Mouse (Mus musculus) liver, embryonic 14.5 days (tissue): ENCODE measurements around the gene Rsad2. TPM values are rescaled to one million over a fixed set of nuclear protein-coding genes. Genes with fewer than 3 reads are reported as not detected.

Source experiments
- ATAC-seq: fragments of 200-750 bp; cut with Nextera tagmentation; 2 replicates; pipeline ENCODE4 v1.8.0; 2017; ENCODE audit warnings: moderate number of reproducible peaks, mild to moderate bottlenecking, moderate library complexity; ENCODE audit not compliant: insufficient read depth
- DNase-seq, 3 experiments: peaks; one replicate each; pipeline ENCODE4 v3.0.0-alpha.2; 2012 to 2013; ENCODE audit warnings: low read depth in 3 of 3, low spot score in 3 of 3
- H3K27ac ChIP-seq: fragments of 300-500 bp; sonication (generic); 2 replicates; pipeline ENCODE4 v1.5.1; 2014; ENCODE audit warnings: moderate library complexity, mild to moderate bottlenecking, control low read depth, inconsistent platforms
- H3K27me3 ChIP-seq: fragments of 300-500 bp; sonication (generic); 2 replicates; pipeline ENCODE4 v1.6.1; 2014; ENCODE audit warnings: mild to moderate bottlenecking, low read length, moderate library complexity; ENCODE audit not compliant: control insufficient read depth, insufficient read depth
- H3K36me3 ChIP-seq: fragments of 300-500 bp; sonication (generic); replicated peaks from 2 replicates; pipeline ENCODE4 v1.6.1; 2014; ENCODE audit warnings: low read depth; ENCODE audit not compliant: control insufficient read depth, insufficient read depth
- H3K4me1 ChIP-seq, 2 experiments: fragments of 200-500 bp in 1 of 2; fragments of 300-500 bp in 1 of 2; sonication (generic) in 1 of 2; replicated peaks; 2 replicates each; pipeline ENCODE4 v1.6.1; 2012 to 2014; ENCODE audit warnings: antibody characterized with exemption in 1 of 2, inconsistent platforms in 1 of 2, low read length in 1 of 2; ENCODE audit not compliant: control insufficient read depth in 2 of 2, insufficient read depth in 2 of 2
- H3K4me2 ChIP-seq: fragments of 300-500 bp; sonication (generic); 2 replicates; pipeline ENCODE4 v1.6.1; 2014; ENCODE audit warnings: low read depth, mild to moderate bottlenecking, control low read depth, moderate library complexity
- H3K4me3 ChIP-seq, 2 experiments: fragments of 200-500 bp in 1 of 2; fragments of 300-500 bp in 1 of 2; sonication (generic) in 1 of 2; 2 replicates each; pipeline ENCODE4 v1.5.1; 2012 to 2014; ENCODE audit warnings: low read depth in 2 of 2, low read length in 2 of 2, mild to moderate bottlenecking in 2 of 2, control low read depth in 1 of 2, inconsistent platforms in 1 of 2, moderate library complexity in 1 of 2; ENCODE audit not compliant: insufficient read depth in 1 of 2
- H3K9ac ChIP-seq: fragments of 300-500 bp; sonication (generic); replicated peaks from 2 replicates; pipeline ENCODE4 v1.6.1; 2014; ENCODE audit warnings: mild to moderate bottlenecking, control low read depth, moderate library complexity
- H3K9me3 ChIP-seq: fragments of 300-500 bp; sonication (generic); 2 replicates; pipeline ENCODE4 v1.6.1; 2016; ENCODE audit warnings: low read length, mixed read lengths; ENCODE audit not compliant: control insufficient read depth
- CTCF ChIP-seq: IDR thresholded peaks from 2 replicates; pipeline ENCODE4 v1.5.1; 2016; ENCODE audit warnings: antibody characterized with exemption, low read depth, control low read depth
- EP300 ChIP-seq: IDR thresholded peaks from 2 replicates; pipeline ENCODE4 v1.6.1; 2016; ENCODE audit warnings: antibody characterized with exemption, low read depth
- WGBS: fragments of 180-500 bp; shearing (Covaris S2); extraction: QIAGEN DNeasy Blood & Tissue Kit; methylation state at CpG from one replicate; pipeline ENCODE4 v1.1.7; 2014; ENCODE audit not compliant: insufficient replicate concordance; 5-methylcytosine and 5-hydroxymethylcytosine counted together
- polyA plus RNA-seq, 2 experiments: library from polyadenylated mRNA; depleted of rRNA in 1 of 2; stranded (reverse) in 1 of 2; unstranded in 1 of 2; fragments of >200 nt; fragmentation: Nextera tagmentation in 1 of 2; extraction: Ambion mirVana in 1 of 2; gene quantifications; 2 replicates each; pipeline versions ENCODE4 v1.2.1 to v1.2.3; 2012 to 2014

Rsad2 gene
- polyA plus RNA-seq, 2 experiments, result 0.93 to 2.7 TPM

DNA sequence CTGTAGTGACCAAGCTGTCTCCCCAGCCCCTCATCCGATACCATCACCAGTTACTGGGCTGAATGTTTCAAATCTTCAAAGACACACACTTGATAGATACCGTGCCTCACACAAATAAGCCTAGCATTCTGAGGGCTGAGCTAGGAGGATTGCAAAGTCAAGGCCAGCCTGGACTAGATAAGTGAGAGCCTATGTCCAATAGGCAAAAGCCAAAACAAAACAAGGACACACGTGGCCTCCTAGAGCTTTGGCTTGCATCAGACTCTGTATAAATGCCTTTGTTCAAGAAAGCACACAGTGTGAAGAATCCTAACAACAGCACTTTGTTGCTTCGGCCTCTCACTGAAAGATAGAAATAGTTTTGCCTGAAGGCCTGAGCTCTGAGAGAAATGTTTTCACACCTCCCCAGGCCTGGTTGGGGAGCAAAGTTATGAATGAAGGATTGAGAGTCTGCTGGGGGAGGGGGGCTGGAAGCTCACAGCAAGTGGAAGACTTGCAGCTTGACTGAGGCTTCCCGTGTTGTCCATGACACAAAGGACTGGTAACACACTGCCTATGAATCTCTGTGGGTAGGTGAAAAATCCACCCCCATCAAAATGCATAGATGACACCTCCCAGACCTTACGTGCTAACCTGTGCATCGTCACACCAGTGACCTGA, 39.5 kb downstream of the Rsad2 start:
- no peaks in the 10 kb centered on the region for H3K4me1 ChIP-seq
- no peak for ATAC-seq
- H3K27ac ChIP-seq, result no peak overlapping the region
- TF ChIP-seq EP300 (no peak), CTCF (no peak)
- no peaks in the 10 kb centered on the region for H3K9me3 ChIP-seq
- H3K4me2 ChIP-seq, result no peak overlapping the region
- no peaks in the 10 kb centered on the region for H3K36me3 ChIP-seq
- H3K4me3 ChIP-seq, result no peak overlapping the region
- 59% methylated on average over 7 of the region's 7 CpGs for WGBS
- no peak for DNase-seq
- H3K9ac ChIP-seq, result no peak overlapping the region
- peaks cover 15% of the 10 kb centered on the region for H3K27me3 ChIP-seq

GRCm38 (mm10) chr12:26415104-26415771, 41.0 kb downstream of the Rsad2 start, which contains the start of gene Rnf144a:
Gene Rnf144a, minus strand, starts transcription at chr12:26415254.
- no peaks in the 10 kb centered on the region for H3K4me1 ChIP-seq
- peak within 1 kb of the TSS; percentile 55 to 63 for H3K4me3 ChIP-seq
- H3K27me3 ChIP-seq, result peaks cover 15% of the 10 kb centered on the region
- TF ChIP-seq CTCF (peak; percentile 82), EP300 (no peak)
- ATAC-seq, result peak; percentile 74; the same call in 1 of the 2 replicates
- 1% methylated on average over 45 of the region's 45 CpGs for WGBS
- H3K27ac ChIP-seq, result no peak within 1 kb of the TSS
- no peaks in the 10 kb centered on the region for H3K36me3 ChIP-seq
- peak; percentile 35 to 47 (median 47) for DNase-seq
- no peaks in the 10 kb centered on the region for H3K9me3 ChIP-seq
- peak within 1 kb of the TSS; percentile 41 for H3K9ac ChIP-seq
- H3K4me2 ChIP-seq, result peak within 1 kb of the TSS; percentile 57

- TF ChIP-seq EP300 (no peak), CTCF (no peak)
- no peak for DNase-seq
- Histone ChIP-seq H3K36me3 (no peaks in the 10 kb centered on the region), H3K4me2 (peak overlapping the region; percentile 57), H3K27ac (no peak overlapping the region), H3K9ac (peak overlapping the region; percentile 41), H3K9me3 (no peaks in the 10 kb centered on the region), H3K27me3 (peaks cover 15% of the 10 kb centered on the region), H3K4me3 (peak overlapping the region; percentile 55 to 63), H3K4me1 (no peaks in the 10 kb centered on the region)
- WGBS, result under 1% methylated on average over 63 of the region's 64 CpGs
- peak; percentile 26; the same call in 1 of the 2 replicates for ATAC-seq
Observed at GRCm38 (mm10) chr12:26414451-26415103, 41.7 kb downstream of the Rsad2 start.

GRCm38 (mm10) chr12:26413961-26414411, 42.3 kb downstream of the Rsad2 start:
- no peak for ATAC-seq
- H3K9me3 ChIP-seq, result no peaks in the 10 kb centered on the region
- TF ChIP-seq CTCF (no peak), EP300 (no peak)
- H3K27ac ChIP-seq, result no peak overlapping the region
- H3K36me3 ChIP-seq, result no peaks in the 10 kb centered on the region
- peaks cover 15% of the 10 kb centered on the region for H3K27me3 ChIP-seq
- WGBS, result 35% methylated on average over 8 of the region's 8 CpGs
- peak overlapping the region; percentile 24 to 63; a peak in 3 of 4 replicates for H3K4me3 ChIP-seq
- DNase-seq, result no peak
- H3K4me2 ChIP-seq, result peak overlapping the region; percentile 57
- no peaks in the 10 kb centered on the region for H3K4me1 ChIP-seq
- H3K9ac ChIP-seq, result no peak overlapping the region

- peaks cover 15% of the 10 kb centered on the region for H3K27me3 ChIP-seq
- no peaks in the 10 kb centered on the region for H3K36me3 ChIP-seq
- H3K9me3 ChIP-seq, result no peaks in the 10 kb centered on the region
- no peak overlapping the region for H3K27ac ChIP-seq
- H3K4me1 ChIP-seq, result no peaks in the 10 kb centered on the region
- no peak overlapping the region for H3K9ac ChIP-seq
- 69% methylated on average over 6 of the region's 6 CpGs for WGBS
- no peak for ATAC-seq
- no peak overlapping the region for H3K4me3 ChIP-seq
- TF ChIP-seq EP300, result no peak
- TF ChIP-seq CTCF, result no peak
- H3K4me2 ChIP-seq, result no peak overlapping the region
- DNase-seq, result no peak
Observed at GRCm38 (mm10) chr12:26412802-26413201, 43.5 kb downstream of the Rsad2 start.
